Mouse (Mus musculus): ENCODE measurements around the gene Chp1.
"Not testable (repeated sequence)": the region's sequence is repeated elsewhere in the genome, so short reads cannot be mapped to it uniquely, and the experiment has no call there.

DNA sequence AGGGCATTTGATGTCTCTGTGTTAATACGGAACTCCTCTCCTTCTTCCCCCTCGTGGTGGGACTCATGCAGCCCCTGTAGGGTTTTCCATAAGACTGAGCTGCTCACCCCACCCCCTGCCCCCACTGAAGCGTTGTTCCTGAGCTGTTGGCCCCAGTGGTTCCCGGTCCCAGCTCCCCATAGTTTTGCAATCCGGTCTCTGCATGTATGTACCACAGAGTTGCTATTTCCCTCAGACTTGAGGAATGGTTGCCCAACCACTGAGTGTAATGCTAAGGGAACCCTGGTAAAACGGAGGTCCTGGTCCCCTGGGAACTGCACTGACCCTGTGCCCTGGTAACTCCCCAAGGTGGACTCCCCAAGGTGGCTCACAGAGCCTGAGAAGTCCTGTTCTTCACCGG lies 39.0 kb upstream of the Chp1 start:
- TF ChIP-seq CTCF (IDR thresholded peaks at IDR 0.05; ENCODE audit: control insufficient read depth, insufficient read depth, insufficient replicate concordance, low read depth, low read length); POLR2A (IDR thresholded peaks at IDR 0.05; ENCODE audit: control insufficient read depth, low read depth, low read length): not testable (repeated sequence)

Data from testis, adult 2 months (tissue).